Mouse (Mus musculus) urinary bladder, adult 2 months (tissue): ENCODE data around the gene Rabgap1l. TPM values are rescaled to one million over a fixed set of nuclear protein-coding genes. Genes with fewer than 3 reads are reported as not detected.

Experiments
- DNase-seq: peaks from one replicate; pipeline ENCODE4 v3.0.0; 2022; ENCODE audit warnings: low spot score
- polyA plus RNA-seq: library from polyadenylated mRNA; depleted of rRNA; stranded (reverse); fragments of >200 nt; gene quantifications from 2 replicates; pipeline ENCODE4 v1.2.3, GENCODE M21; 2012; rRNA removed

The Rabgap1l gene
- polyA plus RNA-seq, 1 experiment, result 47.3 TPM

- no peak for DNase-seq
These were observed 611.8 kb downstream of the Rabgap1l start for GRCm38 (mm10) chr1:160181216-160181615.

- DNase-seq, result no peak
These were observed 616.1 kb downstream of the Rabgap1l start for GRCm38 (mm10) chr1:160176903-160177302.

Other genes with a start within 250 kb of the Rabgap1l start
- gene Rc3h1, start 113.2 kb upstream of the Rabgap1l start, polyA plus RNA-seq, result 9.5 and 11.0 TPM in 2 replicates
- gene Serpinc1, start 185.4 kb upstream of the Rabgap1l start, polyA plus RNA-seq, result 0.22 and 0.27 TPM in 2 replicates
- gene Zbtb37, start 241.6 kb upstream of the Rabgap1l start, polyA plus RNA-seq, result 4.1 and 4.2 TPM in 2 replicates